Mouse (Mus musculus): Measurements from ENCODE around the gene Rfx3. TPM values are rescaled to one million over a fixed set of nuclear protein-coding genes. Genes with fewer than 3 reads are reported as not detected.

Gene Rfx3
- total and polyA plus RNA-seq, 3 experiments: 1.1 to 62.0 (median 1.8) TPM

DNA sequence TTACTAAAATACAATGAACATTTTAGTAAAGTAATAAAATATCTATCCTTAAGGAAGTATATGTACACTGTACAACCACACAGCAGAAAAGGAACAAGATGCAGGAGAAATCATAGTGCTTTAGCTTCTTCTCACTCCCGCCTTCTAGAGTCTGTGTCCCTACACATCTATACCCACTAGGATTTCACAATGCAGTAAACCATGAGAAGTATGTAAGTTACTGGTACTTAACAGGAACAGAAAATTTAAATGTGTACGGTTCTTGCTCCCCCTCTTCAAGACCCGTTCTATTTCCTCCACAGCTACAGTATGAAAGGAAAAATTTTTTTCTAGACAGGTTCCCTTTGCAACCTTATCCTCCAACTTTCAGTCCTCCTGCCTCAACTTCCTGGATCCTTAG lies 8.3 kb downstream of the Rfx3 start:
- Histone ChIP-seq H3K4me3 (ENCODE audit: control insufficient read depth in 1 of 2, insufficient read depth in 1 of 2, low read depth in 2 of 2, low read length in 2 of 2) (no peak overlapping the region), H3K79me2 (ENCODE audit: control insufficient read depth, insufficient read depth, low read length, poor library complexity) (peaks cover 4% of the 10 kb centered on the region; the same call in 1 of the 2 replicates), H3K9ac (ENCODE audit: control insufficient read depth, low read depth, low read length, poor library complexity, severe bottlenecking) (no peak overlapping the region), H3K4me1 (ENCODE audit: control insufficient read depth in 1 of 2, insufficient read depth in 2 of 2, low read length in 2 of 2) (no peaks in the 10 kb centered on the region), H3K36me3 (ENCODE audit: control insufficient read depth in 1 of 2, insufficient read depth in 2 of 2, low read length in 2 of 2) (peaks cover 0 to 5% of the 10 kb centered on the region in 2 experiments; a peak in 2 of 4 replicates), H3K27me3 (ENCODE audit: control insufficient read depth in 1 of 2, insufficient read depth in 2 of 2, low read length in 2 of 2) (no peaks in the 10 kb centered on the region), H3K27ac (ENCODE audit: control insufficient read depth, low read depth, low read length) (no peak overlapping the region), H3K9me3 (replicated peaks; ENCODE audit: insufficient read depth, low read length) (no peaks in the 10 kb centered on the region)
- no peak for TF ChIP-seq POLR2A (IDR thresholded peaks at IDR 0.05; ENCODE audit: control insufficient read depth in 1 of 2, insufficient read depth in 1 of 2, low read depth in 1 of 2, low read length in 2 of 2, poor library complexity in 1 of 2)
- TF ChIP-seq GABPA (IDR thresholded peaks at IDR 0.05; ENCODE audit: low read depth, low read length): no peak
- TF ChIP-seq BHLHE40 (IDR thresholded peaks at IDR 0.05; ENCODE audit: borderline replicate concordance, low read depth, low read length): no peak
- TF ChIP-seq GATA1 (IDR thresholded peaks at IDR 0.05; ENCODE audit: low read depth, low read length): no peak
- no peak for TF ChIP-seq SIN3A (IDR thresholded peaks at IDR 0.05; ENCODE audit: low read length)
- no peak for TF ChIP-seq MYC (IDR thresholded peaks at IDR 0.05; ENCODE audit: low read depth, low read length)
- no peak for TF ChIP-seq MXI1 (IDR thresholded peaks at IDR 0.05; ENCODE audit: low read depth, low read length)
- TF ChIP-seq RCOR1 (IDR thresholded peaks at IDR 0.05; ENCODE audit: low read depth, low read length): no peak
- TF ChIP-seq MYB (IDR thresholded peaks at IDR 0.05; ENCODE audit: low read depth, low read length): no peak
- TF ChIP-seq EP300 (IDR thresholded peaks at IDR 0.05; ENCODE audit: low read depth in 1 of 2, low read length in 2 of 2): no peak
- TF ChIP-seq POLR2AphosphoS5 (IDR thresholded peaks at IDR 0.05; ENCODE audit: borderline replicate concordance, low read depth, low read length): no peak
- no peak for TF ChIP-seq MEF2A (IDR thresholded peaks at IDR 0.05; ENCODE audit: extremely low read depth, insufficient replicate concordance, low read depth, low read length, poor library complexity, severe bottlenecking)
- no peak for TF ChIP-seq CHD1 (IDR thresholded peaks at IDR 0.05; ENCODE audit: low read depth, low read length)
- no peak for TF ChIP-seq HCFC1 (IDR thresholded peaks at IDR 0.05; ENCODE audit: low read depth, low read length)
- TF ChIP-seq RAD21 (IDR thresholded peaks at IDR 0.05; ENCODE audit: low read depth, low read length): no peak
- no peak for TF ChIP-seq TAL1 (IDR thresholded peaks at IDR 0.05; ENCODE audit: low read length)
- TF ChIP-seq ZMIZ1 (IDR thresholded peaks at IDR 0.05; ENCODE audit: low read depth, low read length): no peak
- no peak for TF ChIP-seq ZC3H11A (IDR thresholded peaks at IDR 0.05; ENCODE audit: low read depth, low read length)
- DNase-seq (ENCODE audit: low read depth, low spot score): no peak

DNA sequence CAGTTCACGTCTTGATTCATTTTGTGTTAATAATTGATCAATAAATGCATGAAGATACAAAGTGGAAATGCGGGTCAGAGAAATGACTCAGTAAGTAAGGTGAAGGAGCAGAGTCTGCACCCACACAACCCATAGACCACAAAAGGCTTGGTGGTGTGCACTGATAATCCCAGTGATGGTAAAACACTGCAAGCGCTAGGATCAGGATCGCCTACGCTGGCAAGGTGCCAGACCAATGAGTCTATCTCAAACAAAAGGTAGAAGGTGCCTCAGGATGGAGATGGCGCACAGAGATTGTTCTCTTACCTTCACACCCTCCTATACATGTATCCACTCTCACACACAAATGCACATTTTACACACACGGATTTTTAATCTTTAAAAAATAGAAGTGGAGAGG lies 18.2 kb downstream of the Rfx3 start:
- Histone ChIP-seq H3K9me3 (replicated peaks; ENCODE audit: insufficient read depth, low read length) (no peaks in the 10 kb centered on the region), H3K79me2 (ENCODE audit: control insufficient read depth, insufficient read depth, low read length, poor library complexity) (no peaks in the 10 kb centered on the region), H3K36me3 (ENCODE audit: control insufficient read depth in 1 of 2, insufficient read depth in 2 of 2, low read length in 2 of 2) (peaks cover 0 to 5% of the 10 kb centered on the region in 2 experiments; a peak in 2 of 4 replicates), H3K27me3 (ENCODE audit: control insufficient read depth in 1 of 2, insufficient read depth in 2 of 2, low read length in 2 of 2) (no peaks in the 10 kb centered on the region), H3K9ac (ENCODE audit: control insufficient read depth, low read depth, low read length, poor library complexity, severe bottlenecking) (no peak overlapping the region), H3K4me1 (ENCODE audit: control insufficient read depth in 1 of 2, insufficient read depth in 2 of 2, low read length in 2 of 2) (peaks cover 0 to 8% of the 10 kb centered on the region in 2 experiments; a peak in 2 of 4 replicates), H3K4me3 (ENCODE audit: control insufficient read depth in 1 of 2, insufficient read depth in 1 of 2, low read depth in 2 of 2, low read length in 2 of 2) (no peak overlapping the region), H3K27ac (ENCODE audit: control insufficient read depth, low read depth, low read length) (no peak overlapping the region)
- no peak for TF ChIP-seq NELFE (IDR thresholded peaks at IDR 0.05; ENCODE audit: low read depth, low read length)
- TF ChIP-seq RCOR1 (IDR thresholded peaks at IDR 0.05; ENCODE audit: low read depth, low read length): peak; percentile 64; the same call in 1 of the 2 replicates
- TF ChIP-seq TAL1 (IDR thresholded peaks at IDR 0.05; ENCODE audit: low read length): peak; percentile 56
- peak; percentile 8; the same call in 1 of the 2 replicates for TF ChIP-seq ETS1 (IDR thresholded peaks at IDR 0.05; ENCODE audit: low read depth, low read length)
- TF ChIP-seq USF1 (IDR thresholded peaks at IDR 0.05; ENCODE audit: low read depth, low read length): no peak
- no peak for TF ChIP-seq SMC3 (IDR thresholded peaks at IDR 0.05; ENCODE audit: low read depth, low read length)
- TF ChIP-seq MAZ (IDR thresholded peaks at IDR 0.05; ENCODE audit: low read depth, low read length): no peak
- no peak for TF ChIP-seq POLR2A (IDR thresholded peaks at IDR 0.05; ENCODE audit: control insufficient read depth in 1 of 2, insufficient read depth in 1 of 2, low read depth in 1 of 2, low read length in 2 of 2, poor library complexity in 1 of 2)
- TF ChIP-seq EP300 (IDR thresholded peaks at IDR 0.05; ENCODE audit: low read depth in 1 of 2, low read length in 2 of 2): peak; percentile 66 to 72
- no peak for TF ChIP-seq HCFC1 (IDR thresholded peaks at IDR 0.05; ENCODE audit: low read depth, low read length)
- no peak for TF ChIP-seq USF2 (IDR thresholded peaks at IDR 0.05; ENCODE audit: borderline replicate concordance in 1 of 2, insufficient read depth in 1 of 2, low read depth in 1 of 2, low read length in 2 of 2)
- no peak for TF ChIP-seq POLR2AphosphoS5 (IDR thresholded peaks at IDR 0.05; ENCODE audit: borderline replicate concordance, low read depth, low read length)
- TF ChIP-seq TBP (IDR thresholded peaks at IDR 0.05; ENCODE audit: low read depth, low read length): no peak
- TF ChIP-seq TCF12 (IDR thresholded peaks at IDR 0.05; ENCODE audit: low read depth, low read length): peak; percentile 65
- peak; percentile 70 for TF ChIP-seq GATA1 (IDR thresholded peaks at IDR 0.05; ENCODE audit: low read depth, low read length)
- TF ChIP-seq CHD2 (IDR thresholded peaks at IDR 0.05; ENCODE audit: low read length): no peak
- peak; percentile 60 for DNase-seq (ENCODE audit: low read depth, low spot score)
